Comparison of ENCODE assay signal across 29 mouse cellular contexts in genomic region chr9:84977470-84977869, GRCm38 (mm10).
"Had no signal": no experiment of that assay in that cellular context is flagged by ENCODE, and none has a peak within 500 bp of the region (broad histone marks: within the 10 kb centered on the region; RNA-seq: fewer than 3 reads in every experiment).

No protein-coding gene starts in this region.

- H3K9ac ChIP-seq: limb, embryonic 12.5 days; limb, embryonic 13.5 days; limb, embryonic 15.5 days; liver, embryonic 12.5 days; liver, embryonic 13.5 days; liver, embryonic 14.5 days; liver, embryonic 15.5 days; lung, embryonic 14.5 days; lung, embryonic 15.5 days; midbrain, embryonic 12.5 days; midbrain, embryonic 13.5 days; midbrain, embryonic 15.5 days had no signal

- H3K4me2 ChIP-seq: limb, embryonic 12.5 days; limb, embryonic 13.5 days; limb, embryonic 15.5 days; liver, embryonic 12.5 days; liver, embryonic 13.5 days; liver, embryonic 15.5 days; lung, embryonic 14.5 days; lung, embryonic 15.5 days; midbrain, embryonic 11.5 days; midbrain, embryonic 12.5 days; midbrain, embryonic 13.5 days; midbrain, embryonic 15.5 days had no signal

- DNase-seq: left cerebral cortex, postnatal 4 days; liver; liver, embryonic 13.5 days; lung, adult 18-20 months; lung, adult 2 months; lung, embryonic 14.5 days; lung, postnatal 10 days; lung, postnatal 14 days; lung, postnatal 36 days; lung, postnatal 4 days; midbrain, embryonic 14.5 days had no signal

- H3K36me3 ChIP-seq: limb, embryonic 10.5 days; limb, embryonic 12.5 days; limb, embryonic 13.5 days; limb, embryonic 15.5 days; liver, embryonic 12.5 days; liver, embryonic 13.5 days; liver, embryonic 15.5 days; lung, embryonic 15.5 days; midbrain, embryonic 10.5 days; midbrain, embryonic 12.5 days; midbrain, embryonic 13.5 days; midbrain, embryonic 15.5 days had no signal

- H3K27ac ChIP-seq: left cerebral cortex, adult 2 months; limb, embryonic 10.5 days; limb, embryonic 12.5 days; limb, embryonic 13.5 days; limb, embryonic 15.5 days; liver, embryonic 12.5 days; liver, embryonic 13.5 days; liver, embryonic 14.5 days; liver, embryonic 15.5 days; lung, embryonic 15.5 days; macrophage; midbrain, embryonic 10.5 days; midbrain, embryonic 12.5 days; midbrain, embryonic 13.5 days; midbrain, embryonic 15.5 days had no signal

- H3K4me1 ChIP-seq: limb, embryonic 10.5 days; limb, embryonic 12.5 days; limb, embryonic 13.5 days; limb, embryonic 15.5 days; liver, embryonic 12.5 days; liver, embryonic 13.5 days; liver, embryonic 15.5 days; lung, embryonic 15.5 days; megakaryocyte, embryonic 14.5 days; midbrain, embryonic 10.5 days; midbrain, embryonic 12.5 days; midbrain, embryonic 13.5 days; midbrain, embryonic 15.5 days had no signal

- H3K27me3 ChIP-seq: limb, embryonic 12.5 days; limb, embryonic 13.5 days; limb, embryonic 15.5 days; liver, embryonic 12.5 days; liver, embryonic 13.5 days; liver, embryonic 15.5 days; lung, embryonic 15.5 days; megakaryocyte, embryonic 14.5 days; midbrain, embryonic 12.5 days; midbrain, embryonic 13.5 days; midbrain, embryonic 15.5 days had no signal

- ATAC-seq: liver, embryonic 12.5 days; lung, postnatal 0 days; midbrain, embryonic 13.5 days; midbrain, embryonic 15.5 days; midbrain, embryonic 16.5 days had no signal

- H3K9me3 ChIP-seq: limb, embryonic 10.5 days; limb, embryonic 12.5 days; limb, embryonic 13.5 days; limb, embryonic 15.5 days; liver, embryonic 12.5 days; liver, embryonic 13.5 days; liver, embryonic 15.5 days; lung, embryonic 15.5 days; megakaryocyte, embryonic 14.5 days; midbrain, embryonic 10.5 days; midbrain, embryonic 12.5 days; midbrain, embryonic 13.5 days; midbrain, embryonic 15.5 days had no signal

- H3K4me3 ChIP-seq: left cerebral cortex, adult 2 months; limb, embryonic 10.5 days; limb, embryonic 12.5 days; limb, embryonic 13.5 days; limb, embryonic 15.5 days; liver, embryonic 12.5 days; liver, embryonic 13.5 days; liver, embryonic 15.5 days; lung, embryonic 15.5 days; megakaryocyte, embryonic 14.5 days; midbrain, embryonic 10.5 days; midbrain, embryonic 12.5 days; midbrain, embryonic 13.5 days; midbrain, embryonic 15.5 days had no signal
